Mouse (Mus musculus) bone marrow macrophage, adult 2 months (primary cell): ENCODE measurements at regions not wholly inside any gene's neighbourhood (a gene's known extent, or its start where the extent isn't known, plus 50 kb on each side); places are given as distances from the start of the nearest gene placed in this dataset.

Experiments used
- CTCF ChIP-seq: IDR thresholded peaks from 2 replicates; pipeline ENCODE4 v1.5.1; 2012; ENCODE audit warnings: low read depth, mild to moderate bottlenecking, low read length, moderate library complexity
- POLR2A ChIP-seq: IDR thresholded peaks from 2 replicates; pipeline ENCODE4 v1.6.1; 2012; ENCODE audit warnings: mild to moderate bottlenecking, low read depth, low read length, borderline replicate concordance

DNA sequence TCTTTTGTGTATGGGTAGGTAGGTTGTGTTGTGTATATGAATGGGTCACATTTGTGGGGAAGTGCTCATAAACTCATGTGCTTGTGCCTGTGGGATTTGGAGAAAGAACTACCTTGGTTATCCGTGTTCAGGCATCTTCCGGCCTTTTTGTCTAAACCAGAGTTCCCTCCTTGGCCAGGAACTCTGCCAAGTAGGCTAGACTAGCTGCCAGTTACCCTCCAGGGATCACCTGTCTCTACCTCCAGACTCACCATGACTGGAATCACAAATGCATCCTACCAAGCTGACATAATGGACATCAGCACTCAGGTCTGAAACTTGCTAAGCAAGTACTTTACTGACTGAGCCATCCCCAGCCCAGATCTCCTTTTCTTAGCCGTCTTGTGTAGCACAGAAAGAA is 97.6 kb upstream of the Nrp1 start:
- TF ChIP-seq POLR2A (no peak), CTCF (no peak)
